Mouse (Mus musculus): ENCODE data around the gene Crim1.

GRCm38 (mm10) chr17:78232703-78233102 lies 32.7 kb downstream of the Crim1 start:
- no peak for TF ChIP-seq CTCF (IDR thresholded peaks at IDR 0.05; ENCODE audit: control insufficient read depth, insufficient read depth, insufficient read length)
- no peak for TF ChIP-seq MAX (IDR thresholded peaks at IDR 0.05)
- TF ChIP-seq CEBPB (IDR thresholded peaks at IDR 0.05; ENCODE audit: low read depth): no peak
- no peak for TF ChIP-seq MYOD1 (IDR thresholded peaks at IDR 0.05; ENCODE audit: control insufficient read depth, insufficient read length, low read depth)
- TF ChIP-seq MYOG (IDR thresholded peaks at IDR 0.05; ENCODE audit: control insufficient read depth, extremely low read depth, insufficient read length): no peak

All from C2C12 (cell line).